Mouse (Mus musculus) WW6 (cell line): ENCODE data around the gene Foxs1.
A peak's percentile ranks its signal among the peaks of the same experiment; 100 is the strongest.

Experiments
- DNase-seq: peaks from one replicate; pipeline ENCODE4 v3.0.0-alpha.2; 2013; ENCODE audit warnings: low read depth, low spot score

Foxs1 gene

GRCm38 (mm10) chr2:152933048-152933447 is at the start of gene Foxs1:
Gene Foxs1 (minus strand): TSS chr2:152933208.
- no peak for DNase-seq

- DNase-seq: no peak
Observed at GRCm38 (mm10) chr2:152976991-152977390, 44.0 kb upstream of the Foxs1 start.

GRCm38 (mm10) chr2:152965555-152965954 is 32.5 kb upstream of the Foxs1 start:
- no peak for DNase-seq

- peak; percentile 62 for DNase-seq
Observed at GRCm38 (mm10) chr2:152962091-152962793, 29.2 kb upstream of the Foxs1 start, which contains the start of gene Ttll9. Gene Ttll9 (plus strand): TSS chr2:152962485.

- no peak for DNase-seq
Observed at GRCm38 (mm10) chr2:152958116-152958515, 25.1 kb upstream of the Foxs1 start.

- no peak for DNase-seq
Observed at GRCm38 (mm10) chr2:152951850-152952720, 19.1 kb upstream of the Foxs1 start.

GRCm38 (mm10) chr2:152951065-152951849 is 18.2 kb upstream of the Foxs1 start, which contains the start of gene Dusp15:
Gene Dusp15 (minus strand): TSS chr2:152951698.
- DNase-seq: no peak

GRCm38 (mm10) chr2:152950358-152951064 is 17.5 kb upstream of the Foxs1 start:
- no peak for DNase-seq

- no peak for DNase-seq
Observed at GRCm38 (mm10) chr2:152948438-152949020, 15.5 kb upstream of the Foxs1 start.

GRCm38 (mm10) chr2:152947098-152947497 is 14.1 kb upstream of the Foxs1 start:
- no peak for DNase-seq

- no peak for DNase-seq
Observed at GRCm38 (mm10) chr2:152944013-152944412, 11.0 kb upstream of the Foxs1 start.

GRCm38 (mm10) chr2:152943568-152943967 is 10.6 kb upstream of the Foxs1 start:
- DNase-seq: no peak

GRCm38 (mm10) chr2:152942898-152943515 is 10.0 kb upstream of the Foxs1 start:
- no peak for DNase-seq

- DNase-seq: no peak
Observed at GRCm38 (mm10) chr2:152941776-152942175, 8.8 kb upstream of the Foxs1 start.

- DNase-seq: no peak
Observed at GRCm38 (mm10) chr2:152941106-152941505, 8.1 kb upstream of the Foxs1 start.

- DNase-seq: no peak
Observed at GRCm38 (mm10) chr2:152939846-152940245, 6.8 kb upstream of the Foxs1 start.

- DNase-seq: peak; percentile 43
Observed at GRCm38 (mm10) chr2:152933614-152934013, 606 bp upstream of the Foxs1 start.

- no peak for DNase-seq
Observed at GRCm38 (mm10) chr2:152931456-152932160, 1.4 kb downstream of the Foxs1 start.

GRCm38 (mm10) chr2:152930276-152930675 is 2.7 kb downstream of the Foxs1 start:
- no peak for DNase-seq

- no peak for DNase-seq
Observed at GRCm38 (mm10) chr2:152928988-152929370, 4.0 kb downstream of the Foxs1 start.
